Comparison of ENCODE assay signal across 29 mouse cellular contexts in genomic region chr10:120251791-120252190, GRCm38 (mm10). TPM values are rescaled to one million over a fixed set of nuclear protein-coding genes. Genes with fewer than 3 reads are reported as not detected.
DNase-seq lines count a peak whose midpoint lies in the region; ATAC-seq lines count a peak whose summit lies in the region.
"Had no signal": no experiment of that assay in that cellular context is flagged by ENCODE, and none has a peak within 500 bp of the region (broad histone marks: within the 10 kb centered on the region; RNA-seq: fewer than 3 reads in every experiment).

No protein-coding gene starts in this region.

- no peak overlapping the region for H3K4me2 ChIP-seq in embryonic facial prominence, embryonic 12.5 days (replicated peaks)
- H3K4me2 ChIP-seq in embryonic facial prominence, embryonic 15.5 days (replicated peaks) = no peak overlapping the region
- no peak overlapping the region; the same call in 1 of the 2 replicates for H3K4me2 ChIP-seq in limb, embryonic 12.5 days
- H3K4me2 ChIP-seq: heart, embryonic 12.5 days; heart, embryonic 15.5 days; hindbrain, embryonic 13.5 days; intestine, embryonic 15.5 days had no signal

- no peaks in the 10 kb centered on the region for H3K27me3 ChIP-seq in embryonic facial prominence, embryonic 12.5 days
- H3K27me3 ChIP-seq in embryonic facial prominence, embryonic 15.5 days = peaks cover 3% of the 10 kb centered on the region; the same call in 1 of the 2 replicates
- peaks cover 5% of the 10 kb centered on the region; the same call in 1 of the 2 replicates for H3K27me3 ChIP-seq in limb, embryonic 12.5 days
- H3K27me3 ChIP-seq: CH12.LX; heart, embryonic 12.5 days; heart, embryonic 15.5 days; intestine, embryonic 15.5 days had no signal

- peak overlapping the region; percentile 70; the same call in 1 of the 2 replicates for H3K27ac ChIP-seq in embryonic facial prominence, embryonic 12.5 days
- no peak overlapping the region for H3K27ac ChIP-seq in embryonic facial prominence, embryonic 15.5 days (replicated peaks)
- peak overlapping the region; percentile 70 for H3K27ac ChIP-seq in limb, embryonic 12.5 days
- H3K27ac ChIP-seq: heart, embryonic 15.5 days; hindbrain, embryonic 10.5 days; hindbrain, embryonic 13.5 days; intestine, embryonic 15.5 days had no signal

- ATAC-seq in embryonic facial prominence, embryonic 12.5 days (ENCODE audit: insufficient number of reproducible peaks, insufficient read depth, low FRiP score, low TSS enrichment) = no peak
- 0 out of 2 replicates have a peak, but pooled peaks have one; percentile 29 for ATAC-seq in embryonic facial prominence, embryonic 15.5 days (ENCODE audit: insufficient number of reproducible peaks, low FRiP score, low TSS enrichment, low read depth)
- ATAC-seq in limb, embryonic 12.5 days (ENCODE audit: insufficient number of reproducible peaks, insufficient read depth, low FRiP score, low TSS enrichment, low read depth) = no peak
- ATAC-seq: forebrain, embryonic 14.5 days; forebrain, postnatal 0 days; hindbrain, embryonic 16.5 days; intestine, embryonic 15.5 days had no signal

- no peak overlapping the region for H3K4me3 ChIP-seq in embryonic facial prominence, embryonic 12.5 days
- no peak overlapping the region for H3K4me3 ChIP-seq in embryonic facial prominence, embryonic 15.5 days (replicated peaks)
- H3K4me3 ChIP-seq in limb, embryonic 12.5 days (replicated peaks) = no peak overlapping the region
- H3K4me3 ChIP-seq: heart, embryonic 12.5 days; heart, embryonic 15.5 days; hindbrain, embryonic 10.5 days; hindbrain, embryonic 13.5 days; intestine, embryonic 15.5 days had no signal

- 56% methylated on average over 4 of the region's 4 CpGs for WGBS in embryonic facial prominence, embryonic 12.5 days
- 41% methylated on average over 4 of the region's 4 CpGs for WGBS in embryonic facial prominence, embryonic 15.5 days
- WGBS in limb, embryonic 12.5 days = 33% methylated on average over 4 of the region's 4 CpGs

- H3K9me3 ChIP-seq in embryonic facial prominence, embryonic 12.5 days = no peaks in the 10 kb centered on the region
- no peaks in the 10 kb centered on the region for H3K9me3 ChIP-seq in embryonic facial prominence, embryonic 15.5 days (replicated peaks)
- H3K9me3 ChIP-seq in limb, embryonic 12.5 days = peaks cover 4% of the 10 kb centered on the region; the same call in 1 of the 2 replicates
- H3K9me3 ChIP-seq: G1E; heart, embryonic 12.5 days; heart, embryonic 15.5 days; hindbrain, embryonic 10.5 days; hindbrain, embryonic 13.5 days; intestine, embryonic 15.5 days had no signal

- no peak overlapping the region for H3K9ac ChIP-seq in embryonic facial prominence, embryonic 12.5 days
- no peak overlapping the region for H3K9ac ChIP-seq in embryonic facial prominence, embryonic 15.5 days
- H3K9ac ChIP-seq in limb, embryonic 12.5 days (replicated peaks) = no peak overlapping the region
- H3K9ac ChIP-seq: forebrain, postnatal 0 days; heart, embryonic 12.5 days; heart, embryonic 15.5 days; hindbrain, embryonic 13.5 days; intestine, embryonic 15.5 days had no signal

- DNase-seq in embryo, embryonic 11 days = peak; percentile 46
- DNase-seq in embryo, embryonic 9.5 days (ENCODE audit: extremely low spot score) = no peak
- no peak for DNase-seq in frontal cortex, postnatal 14 days (ENCODE audit: low spot score in 2 of 2)
- no peak for DNase-seq in thymus, postnatal 10 days (ENCODE audit: low spot score in 2 of 2)
- DNase-seq in cerebellum, adult 11 months = no peak
- DNase-seq: adrenal gland, adult 8-10 months; adrenal gland, postnatal 25 days; B cell, adult 2 months; cerebellum, adult 2 months; cerebellum, adult 9-11 months; cerebellum, postnatal 25 days; forebrain, postnatal 0 days; gastrocnemius, postnatal 25 days; heart, adult 18-20 months; heart, postnatal 10 days; heart, postnatal 36 days; kidney, adult 11 months had no signal

- no peaks in the 10 kb centered on the region for H3K36me3 ChIP-seq in embryonic facial prominence, embryonic 12.5 days
- H3K36me3 ChIP-seq in embryonic facial prominence, embryonic 15.5 days = no peaks in the 10 kb centered on the region
- no peaks in the 10 kb centered on the region for H3K36me3 ChIP-seq in limb, embryonic 12.5 days
- H3K36me3 ChIP-seq: G1E; heart, embryonic 12.5 days; heart, embryonic 15.5 days; hindbrain, embryonic 10.5 days; hindbrain, embryonic 13.5 days; intestine, embryonic 15.5 days had no signal

- H3K4me1 ChIP-seq in embryonic facial prominence, embryonic 12.5 days = peaks cover 29% of the 10 kb centered on the region
- H3K4me1 ChIP-seq in embryonic facial prominence, embryonic 15.5 days = peaks cover 18% of the 10 kb centered on the region
- peaks cover 56% of the 10 kb centered on the region for H3K4me1 ChIP-seq in limb, embryonic 12.5 days (replicated peaks)
- H3K4me1 ChIP-seq: heart, embryonic 15.5 days; intestine, embryonic 15.5 days had no signal

RNA-seq across cellular contexts. Expression of gene Llph, which starts 24.9 kb away (rescaled TPM):
- 50.3 and 51.0 TPM in 2 replicates for polyA plus RNA-seq in embryonic facial prominence, embryonic 12.5 days (2016; fragmentation: Nextera tagmentation; extraction: Ambion mirVana)
- polyA plus RNA-seq in embryonic facial prominence, embryonic 15.5 days (2015; fragmentation: Nextera tagmentation; extraction: Ambion mirVana) = 51.3 and 52.5 TPM in 2 replicates
- polyA plus RNA-seq in limb, embryonic 12.5 days (2016; fragmentation: Nextera tagmentation; extraction: Ambion mirVana) = 47.7 and 50.0 TPM in 2 replicates

RNA-seq across cellular contexts. Expression of gene Irak3, which starts 49.9 kb away (rescaled TPM):
- polyA plus RNA-seq in embryonic facial prominence, embryonic 12.5 days (2016; fragmentation: Nextera tagmentation; extraction: Ambion mirVana) = 2.3 and 2.4 TPM in 2 replicates
- polyA plus RNA-seq in embryonic facial prominence, embryonic 15.5 days (2015; fragmentation: Nextera tagmentation; extraction: Ambion mirVana) = 2.5 and 2.8 TPM in 2 replicates
- 0.81 and 1.0 TPM in 2 replicates for polyA plus RNA-seq in limb, embryonic 12.5 days (2016; fragmentation: Nextera tagmentation; extraction: Ambion mirVana)

RNA-seq across cellular contexts. Expression of gene Tmbim4, which starts 50.4 kb away (rescaled TPM):
- 67.8 and 68.1 TPM in 2 replicates for polyA plus RNA-seq in embryonic facial prominence, embryonic 12.5 days (2016; fragmentation: Nextera tagmentation; extraction: Ambion mirVana)
- 107 and 110 TPM in 2 replicates for polyA plus RNA-seq in embryonic facial prominence, embryonic 15.5 days (2015; fragmentation: Nextera tagmentation; extraction: Ambion mirVana)
- 66.5 and 78.7 TPM in 2 replicates for polyA plus RNA-seq in limb, embryonic 12.5 days (2016; fragmentation: Nextera tagmentation; extraction: Ambion mirVana)
